7 mouse cellular contexts compared by ENCODE assay signal in the genomic region with DNA sequence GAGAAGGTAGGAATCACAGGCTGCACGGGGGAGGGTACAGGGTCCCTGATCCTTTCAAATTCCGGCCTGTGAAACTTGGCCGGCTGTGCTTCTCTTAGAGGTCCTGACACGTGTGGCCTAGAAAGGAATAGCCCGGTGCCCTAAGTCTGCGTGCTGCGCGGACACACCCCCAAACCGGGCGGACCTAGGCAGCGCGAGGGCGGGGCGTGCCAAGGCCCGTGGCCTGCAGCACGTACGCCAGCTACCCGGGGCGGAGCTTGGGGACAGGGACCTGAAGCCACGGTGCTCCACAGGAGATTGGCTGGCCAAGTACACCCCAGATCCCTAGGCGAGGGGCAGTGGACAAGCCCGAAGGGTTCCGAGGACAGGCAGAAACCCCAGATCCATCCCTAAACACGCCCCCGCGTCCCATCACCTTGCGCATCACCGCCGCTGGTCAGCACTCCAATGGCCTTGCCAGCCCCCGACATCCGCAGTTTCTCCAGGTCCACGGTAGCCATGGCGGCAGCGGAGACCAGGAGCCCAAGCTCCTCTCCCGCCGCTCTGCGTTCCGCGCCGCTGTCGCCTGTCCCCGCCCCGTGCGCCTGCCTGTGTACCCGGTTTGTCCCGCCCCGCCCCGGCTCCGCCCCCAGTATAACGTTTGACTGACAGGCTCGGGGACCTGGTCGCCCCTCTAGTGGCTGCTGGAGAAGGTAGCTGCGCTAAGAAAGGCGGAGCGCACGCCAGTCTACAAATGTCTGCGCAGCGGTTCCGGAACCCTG. TPM values are rescaled to one million over a fixed set of nuclear protein-coding genes. Genes with fewer than 3 reads are reported as not detected.
A peak's percentile ranks its signal among the peaks of the same experiment; 100 is the strongest.
DNase-seq lines count a peak whose midpoint lies in the region; ATAC-seq lines count a peak whose summit lies in the region.

No protein-coding gene starts in this region.

- peak; percentile 99 for DNase-seq in adrenal gland, postnatal 10 days
- DNase-seq in embryonic facial prominence, embryonic 10.5 days (ENCODE audit: low spot score): peak; percentile 98
- peak; percentile 100 for DNase-seq in heart, adult 11 months
- DNase-seq in kidney, adult 18-20 months: peak; percentile 97
- DNase-seq in limb, embryonic 11.5 days (ENCODE audit: low spot score): peak; percentile 98
- peak; percentile 97 for DNase-seq in midbrain, embryonic 14.5 days
- peak; percentile 95 to 98 for DNase-seq in spleen, adult 18-20 months

- under 1% methylated on average over 59 of the region's 59 CpGs for WGBS in embryonic facial prominence, embryonic 10.5 days
- WGBS in limb, embryonic 11.5 days: under 1% methylated on average over 59 of the region's 59 CpGs
- WGBS in midbrain, embryonic 14.5 days: under 1% methylated on average over 59 of the region's 59 CpGs

- H3K4me1 ChIP-seq in embryonic facial prominence, embryonic 10.5 days: peaks cover 43% of the 10 kb centered on the region
- peaks cover 26% of the 10 kb centered on the region for H3K4me1 ChIP-seq in limb, embryonic 11.5 days (ENCODE audit: control insufficient read depth, insufficient read depth, low read length)
- peaks cover 17% of the 10 kb centered on the region for H3K4me1 ChIP-seq in midbrain, embryonic 14.5 days (ENCODE audit: control insufficient read depth, insufficient read depth, low read length)

- H3K27me3 ChIP-seq in embryonic facial prominence, embryonic 10.5 days (replicated peaks; ENCODE audit: low read depth, poor library complexity, severe bottlenecking): peaks cover 6% of the 10 kb centered on the region; the same call in 1 of the 2 replicates
- no peaks in the 10 kb centered on the region for H3K27me3 ChIP-seq in limb, embryonic 11.5 days (ENCODE audit: control insufficient read depth, insufficient read depth, low read length)
- peaks cover 5% of the 10 kb centered on the region; the same call in 1 of the 2 replicates for H3K27me3 ChIP-seq in midbrain, embryonic 14.5 days (ENCODE audit: control insufficient read depth, insufficient read depth, low read length)

- no peaks in the 10 kb centered on the region for H3K9me3 ChIP-seq in embryonic facial prominence, embryonic 10.5 days
- no peaks in the 10 kb centered on the region for H3K9me3 ChIP-seq in limb, embryonic 11.5 days (ENCODE audit: control insufficient read depth, low read length)
- H3K9me3 ChIP-seq in midbrain, embryonic 14.5 days (ENCODE audit: control insufficient read depth, low read length): no peaks in the 10 kb centered on the region

- H3K4me2 ChIP-seq in limb, embryonic 11.5 days (ENCODE audit: low read depth, severe bottlenecking): peak overlapping the region; percentile 87
- H3K4me2 ChIP-seq in midbrain, embryonic 14.5 days (ENCODE audit: low read length): peak overlapping the region; percentile 87

- peak overlapping the region; percentile 82 for H3K9ac ChIP-seq in limb, embryonic 11.5 days (ENCODE audit: low read length)
- H3K9ac ChIP-seq in midbrain, embryonic 14.5 days (replicated peaks; ENCODE audit: low read length): peak overlapping the region; percentile 86

- peak overlapping the region; percentile 87 for H3K4me3 ChIP-seq in embryonic facial prominence, embryonic 10.5 days
- H3K4me3 ChIP-seq in limb, embryonic 11.5 days (ENCODE audit: low read depth, low read length): peak overlapping the region; percentile 75
- peak overlapping the region; percentile 82 for H3K4me3 ChIP-seq in midbrain, embryonic 14.5 days (replicated peaks; ENCODE audit: low read depth, low read length)

- peaks cover 30% of the 10 kb centered on the region for H3K36me3 ChIP-seq in embryonic facial prominence, embryonic 10.5 days (replicated peaks)
- H3K36me3 ChIP-seq in limb, embryonic 11.5 days (ENCODE audit: control insufficient read depth, insufficient read depth, low read length): peaks cover 4% of the 10 kb centered on the region; the same call in 1 of the 2 replicates
- H3K36me3 ChIP-seq in midbrain, embryonic 14.5 days (ENCODE audit: control insufficient read depth, insufficient read depth, low read length): no peaks in the 10 kb centered on the region

- H3K27ac ChIP-seq in embryonic facial prominence, embryonic 10.5 days (replicated peaks): peak overlapping the region; percentile 99
- H3K27ac ChIP-seq in limb, embryonic 11.5 days (replicated peaks; ENCODE audit: low read depth, low read length): peak overlapping the region; percentile 95
- H3K27ac ChIP-seq in midbrain, embryonic 14.5 days (replicated peaks; ENCODE audit: low read depth, low read length): peak overlapping the region; percentile 95

- peak; percentile 94 for ATAC-seq in limb, embryonic 11.5 days (ENCODE audit: insufficient number of reproducible peaks, low FRiP score, low TSS enrichment, low read depth)
- ATAC-seq in midbrain, embryonic 14.5 days (ENCODE audit: low FRiP score, low TSS enrichment): peak; percentile 95

RNA-seq across cellular contexts. Expression of gene Pfkl, which starts 0.5 kb away (rescaled TPM):
- 100 to 1,000 TPM; 142 to 172 TPM for total RNA-seq in adrenal gland, postnatal 10 days (2021)
- polyA plus RNA-seq in embryonic facial prominence, embryonic 10.5 days (2016; fragmentation: Nextera tagmentation; extraction: Ambion mirVana): 234 and 275 TPM in 2 replicates
- polyA plus RNA-seq in limb, embryonic 11.5 days (2014; fragmentation: Nextera tagmentation; extraction: Ambion mirVana): 157 and 161 TPM in 2 replicates
- 88.0 and 97.8 TPM in 2 replicates for polyA plus RNA-seq in midbrain, embryonic 14.5 days (2014; fragmentation: Nextera tagmentation; extraction: Ambion mirVana)

RNA-seq across cellular contexts. Expression of gene 1810043G02Rik, which starts 31.0 kb away (rescaled TPM):
- 10 to 100 TPM; 15.7 to 21.4 TPM for total RNA-seq in adrenal gland, postnatal 10 days (2021)
- polyA plus RNA-seq in embryonic facial prominence, embryonic 10.5 days (2016; fragmentation: Nextera tagmentation; extraction: Ambion mirVana): 31.0 and 33.7 TPM in 2 replicates
- 29.5 and 31.0 TPM in 2 replicates for polyA plus RNA-seq in limb, embryonic 11.5 days (2014; fragmentation: Nextera tagmentation; extraction: Ambion mirVana)
- 41.0 and 45.3 TPM in 2 replicates for polyA plus RNA-seq in midbrain, embryonic 14.5 days (2014; fragmentation: Nextera tagmentation; extraction: Ambion mirVana)

RNA-seq across cellular contexts. Expression of gene Dnmt3l, which starts 32.4 kb away (rescaled TPM):
- 1 to 10 TPM; 2.4 to 6.4 TPM for total RNA-seq in adrenal gland, postnatal 10 days (2021)
- polyA plus RNA-seq in embryonic facial prominence, embryonic 10.5 days (2016; fragmentation: Nextera tagmentation; extraction: Ambion mirVana): 0.34 TPM in 1 of 2 replicates, not detected in the other
- polyA plus RNA-seq in limb, embryonic 11.5 days (2014; fragmentation: Nextera tagmentation; extraction: Ambion mirVana): 0.11 TPM in 1 of 2 replicates, not detected in the other
- polyA plus RNA-seq in midbrain, embryonic 14.5 days (2014; fragmentation: Nextera tagmentation; extraction: Ambion mirVana): not detected in 2 replicates

RNA-seq across cellular contexts. Expression of gene Aire, which starts 34.0 kb away (rescaled TPM):
- under 1 TPM in 1 of 2 experiments, not detected in 1; 0.12 TPM for total RNA-seq in adrenal gland, postnatal 10 days (2021)
- 0.24 and 0.25 TPM in 2 replicates for polyA plus RNA-seq in embryonic facial prominence, embryonic 10.5 days (2016; fragmentation: Nextera tagmentation; extraction: Ambion mirVana)
- 0.17 and 0.35 TPM in 2 replicates for polyA plus RNA-seq in limb, embryonic 11.5 days (2014; fragmentation: Nextera tagmentation; extraction: Ambion mirVana)
- 0.09 TPM in 1 of 2 replicates, not detected in the other for polyA plus RNA-seq in midbrain, embryonic 14.5 days (2014; fragmentation: Nextera tagmentation; extraction: Ambion mirVana)

RNA-seq across cellular contexts. Expression of gene Trpm2, which starts 39.0 kb away (rescaled TPM):
- total RNA-seq in adrenal gland, postnatal 10 days (2021): 1 to 10 TPM; 2.3 to 2.8 TPM
- 0.54 and 0.85 TPM in 2 replicates for polyA plus RNA-seq in embryonic facial prominence, embryonic 10.5 days (2016; fragmentation: Nextera tagmentation; extraction: Ambion mirVana)
- 0.10 and 0.27 TPM in 2 replicates for polyA plus RNA-seq in limb, embryonic 11.5 days (2014; fragmentation: Nextera tagmentation; extraction: Ambion mirVana)
- 3.6 TPM in 2 replicates for polyA plus RNA-seq in midbrain, embryonic 14.5 days (2014; fragmentation: Nextera tagmentation; extraction: Ambion mirVana)

Comparison
In these comparisons a context has a peak if more than half of its experiments do, and no peak if none do; other contexts are left out.
1. Peak in every context shown above with its lines: DNase-seq, ATAC-seq, H3K4me3 ChIP-seq and H3K27ac ChIP-seq.